ENCODE assay signal across 16 mouse cellular contexts in the genomic region with DNA sequence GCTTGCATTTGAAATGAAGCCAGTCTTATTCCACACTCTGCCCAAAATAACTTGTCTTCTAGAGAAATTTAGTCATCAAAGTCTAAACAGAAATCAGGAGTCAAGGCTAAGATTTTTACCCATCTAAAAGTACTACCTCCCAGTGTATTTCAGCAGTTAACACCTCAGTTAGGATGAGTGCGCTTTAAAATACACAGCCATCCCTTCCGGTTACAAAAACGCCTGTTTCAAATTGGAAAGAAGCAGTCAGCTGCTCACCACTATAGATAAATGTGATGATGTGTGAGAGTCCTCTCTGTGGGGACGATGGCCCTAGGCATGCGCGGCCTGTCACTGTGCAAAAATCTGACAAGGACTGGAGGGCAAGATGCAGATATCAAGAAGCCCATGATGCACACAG.
DNase-seq lines count a peak whose midpoint lies in the region; ATAC-seq lines count a peak whose summit lies in the region.
"Had no signal": no experiment of that assay in that cellular context is flagged by ENCODE, and none has a peak within 500 bp of the region (broad histone marks: within the 10 kb centered on the region; RNA-seq: fewer than 3 reads in every experiment).

No protein-coding gene starts in this region.

- intact Hi-C loops in left cerebral cortex, postnatal 14 days (cut with DNase I) = no loop called here
- intact Hi-C loops in left cerebral cortex, postnatal 10 days (cut with DNase I) = no loop called here
- intact Hi-C loops in left cerebral cortex, postnatal 36 days (cut with DNase I) = loop anchor here (1.0 kb wide), 1 partner anchor 15 kb away; no protein-coding TSS in a partner anchor
- intact Hi-C loops in gastrocnemius, postnatal 14 days (cut with DNase I; ENCODE audit: low total_unique reads) = no loop called here

- peak; percentile 87 for ATAC-seq in frontal cortex, adult (ENCODE audit: low TSS enrichment)
- ATAC-seq: forebrain, embryonic 14.5 days; hindbrain, postnatal 0 days had no signal

- no peak for DNase-seq in frontal cortex, postnatal 10 days (ENCODE audit: low spot score in 2 of 2)
- DNase-seq in left cerebral cortex, postnatal 14 days (ENCODE audit: low spot score in 2 of 2) = peak; percentile 32 to 70
- no peak for DNase-seq in left cerebral cortex, postnatal 10 days (ENCODE audit: extremely low spot score in 1 of 2, low spot score in 2 of 2)
- peak; percentile 41 to 45 for DNase-seq in right cerebral cortex, adult 2 months (ENCODE audit: low spot score in 2 of 2)
- DNase-seq in right cerebral cortex, postnatal 14 days = no peak
- DNase-seq in left cerebral cortex, postnatal 36 days (ENCODE audit: low spot score in 2 of 2) = peak; percentile 40 to 62
- DNase-seq in gastrocnemius, postnatal 14 days = no peak
- DNase-seq: cerebellum, adult 2 months; embryo, embryonic 11 days; gastrocnemius, adult 2 months; heart, adult 18-20 months; heart, postnatal 10 days; heart, postnatal 4 days had no signal

Comparison
In these comparisons a context has a peak if more than half of its experiments do, and no peak if none do; other contexts are left out.
1. DNase-seq: peak in left cerebral cortex, postnatal 14 days (2 of 2), right cerebral cortex, adult 2 months (2 of 2) and left cerebral cortex, postnatal 36 days (2 of 2); none in frontal cortex, postnatal 10 days (0 of 2), left cerebral cortex, postnatal 10 days (0 of 2), right cerebral cortex, postnatal 14 days (single experiment) and gastrocnemius, postnatal 14 days (single experiment).